Comparison of ENCODE assay signal across 7 mouse cellular contexts in the genomic region with DNA sequence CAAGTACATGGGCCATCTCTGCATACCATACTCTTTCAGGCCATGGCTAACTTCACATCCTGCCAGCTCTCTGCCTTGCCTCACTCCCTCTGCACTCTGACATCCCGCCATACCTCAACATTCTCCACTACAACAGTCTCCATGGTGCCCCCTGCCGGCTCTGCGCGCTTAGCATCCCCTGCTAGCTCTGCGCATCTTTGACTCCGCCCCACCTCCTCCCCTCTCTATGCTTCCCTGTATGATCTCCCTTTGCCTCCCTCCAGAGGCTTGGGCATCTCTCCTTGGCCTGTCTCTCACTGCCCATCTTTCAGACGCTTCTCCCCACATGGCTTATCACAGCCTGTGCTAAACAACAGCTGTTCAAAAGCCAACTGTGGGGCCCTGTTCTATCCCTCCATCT.
A peak's percentile ranks its signal among the peaks of the same experiment; 100 is the strongest.
DNase-seq lines count a peak whose midpoint lies in the region; ATAC-seq lines count a peak whose summit lies in the region.

No protein-coding gene starts in this region.

- H3K9me3 ChIP-seq in forebrain, embryonic 11.5 days (ENCODE audit: control insufficient read depth, low read length): no peaks in the 10 kb centered on the region

- 6% methylated on average over 7 of the region's 7 CpGs for WGBS in forebrain, embryonic 11.5 days

- H3K4me1 ChIP-seq in forebrain, embryonic 11.5 days (replicated peaks; ENCODE audit: control insufficient read depth, insufficient read depth, low read length): no peaks in the 10 kb centered on the region

- H3K36me3 ChIP-seq in forebrain, embryonic 11.5 days (ENCODE audit: control insufficient read depth, insufficient read depth, low read length): no peaks in the 10 kb centered on the region

- no peak overlapping the region for H3K9ac ChIP-seq in forebrain, embryonic 11.5 days (ENCODE audit: low read length)

- H3K4me3 ChIP-seq in forebrain, embryonic 11.5 days (ENCODE audit: low read depth, low read length): no peak overlapping the region

- H3K27ac ChIP-seq in forebrain, embryonic 11.5 days (ENCODE audit: low read depth, low read length): no peak overlapping the region

- ATAC-seq in forebrain, embryonic 11.5 days (replicated peaks; ENCODE audit: low FRiP score): no peak
- peak; percentile 68 to 80 for ATAC-seq in hematopoietic stem cell, adult 5-6 weeks (replicated peaks in 1 of 2; ENCODE audit: insufficient read depth in 1 of 2, low FRiP score in 2 of 2, low TSS enrichment in 1 of 2, low read depth in 1 of 2, poor library complexity in 2 of 2, severe bottlenecking in 2 of 2)

- no peaks in the 10 kb centered on the region for H3K27me3 ChIP-seq in forebrain, embryonic 11.5 days (ENCODE audit: control insufficient read depth, insufficient read depth, low read length)

- DNase-seq in Muller cell, postnatal 12 days (ENCODE audit: inconsistent ontology term): peak; percentile 54
- DNase-seq in c-Kit-positive CD71-positive TER-119-negative erythroid progenitor cells, embryonic 14.5 days (ENCODE audit: low read depth): peak; percentile 15
- peak; percentile 84 for DNase-seq in forebrain, embryonic 11.5 days (ENCODE audit: low spot score)
- peak; percentile 77 for DNase-seq in layer of hippocampus, adult 9-11 months
- peak; percentile 70 to 81 for DNase-seq in lung, postnatal 4 days
- peak; percentile 24 for DNase-seq in skeletal muscle tissue, adult 2 months (ENCODE audit: low read depth, low spot score)

- no peak overlapping the region for H3K4me2 ChIP-seq in forebrain, embryonic 11.5 days (ENCODE audit: low read depth, low read length, severe bottlenecking)

Comparison
In these comparisons a context has a peak if more than half of its experiments do, and no peak if none do; other contexts are left out.
1. DNase-seq: peak in every context shown above with its lines; median percentile 84 in forebrain, embryonic 11.5 days; 77 in layer of hippocampus, adult 9-11 months; 76 in lung, postnatal 4 days; 54 in Muller cell, postnatal 12 days; 24 in skeletal muscle tissue, adult 2 months; 15 in c-Kit-positive CD71-positive TER-119-negative erythroid progenitor cells, embryonic 14.5 days.